Mouse (Mus musculus): Measurements from ENCODE around the gene Myo1f.

Myo1f gene

DNA sequence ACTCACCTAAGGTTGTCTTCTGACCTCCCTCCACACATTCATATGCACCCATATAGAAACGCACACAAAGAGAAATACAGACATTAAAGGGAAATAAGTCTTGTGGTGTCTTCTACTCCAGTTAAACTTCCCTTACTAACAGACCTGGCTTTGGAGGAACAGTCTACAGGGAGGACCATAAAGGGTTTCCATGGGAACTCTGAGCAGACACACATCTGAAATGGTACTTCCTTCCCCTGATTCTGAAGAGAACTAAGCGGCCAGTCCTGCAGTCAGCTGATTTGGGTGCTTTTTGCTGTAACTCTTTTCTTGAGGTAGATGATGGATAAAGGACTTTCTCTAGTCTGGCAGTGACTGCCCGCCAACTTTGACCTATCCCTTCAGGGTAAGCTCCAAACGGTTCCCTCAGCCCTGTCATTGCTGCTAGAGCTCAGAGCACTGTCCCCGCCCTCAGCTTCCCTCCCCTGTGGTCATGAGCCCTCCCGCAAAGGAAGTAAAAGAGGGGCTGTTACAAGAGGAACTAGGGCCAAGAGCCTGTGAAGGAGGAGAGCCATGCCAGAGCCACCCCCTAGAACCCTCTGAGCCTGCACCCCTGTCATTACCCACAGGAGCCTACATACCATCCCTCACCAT is at the start of gene Myo1f:
Gene Myo1f, plus strand, starts transcription at position 485 of the 633 bp plus-strand sequence.
- no peak for DNase-seq (ENCODE audit: low read depth, low spot score)

DNA sequence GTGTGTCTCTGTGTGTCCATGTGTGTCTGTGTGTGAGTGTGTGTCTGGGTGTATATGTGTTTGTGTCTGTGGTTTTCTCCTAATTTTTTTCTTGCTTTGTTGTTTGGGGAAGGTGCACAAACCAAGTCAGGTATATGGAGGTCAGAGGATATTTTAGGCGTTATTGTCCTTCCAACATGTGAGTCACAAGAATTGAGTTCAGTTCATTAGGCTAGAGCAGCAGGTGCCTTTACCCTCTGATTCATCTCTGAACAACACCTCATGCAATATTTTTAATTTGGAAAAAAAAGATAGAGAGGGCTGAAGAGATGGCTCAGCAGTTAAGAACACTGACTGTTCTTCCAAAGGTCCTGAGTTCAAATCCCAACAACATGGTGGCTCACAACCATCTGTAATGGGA is 47.1 kb upstream of the Myo1f start:
- no peak for DNase-seq (ENCODE audit: low read depth, low spot score)

DNA sequence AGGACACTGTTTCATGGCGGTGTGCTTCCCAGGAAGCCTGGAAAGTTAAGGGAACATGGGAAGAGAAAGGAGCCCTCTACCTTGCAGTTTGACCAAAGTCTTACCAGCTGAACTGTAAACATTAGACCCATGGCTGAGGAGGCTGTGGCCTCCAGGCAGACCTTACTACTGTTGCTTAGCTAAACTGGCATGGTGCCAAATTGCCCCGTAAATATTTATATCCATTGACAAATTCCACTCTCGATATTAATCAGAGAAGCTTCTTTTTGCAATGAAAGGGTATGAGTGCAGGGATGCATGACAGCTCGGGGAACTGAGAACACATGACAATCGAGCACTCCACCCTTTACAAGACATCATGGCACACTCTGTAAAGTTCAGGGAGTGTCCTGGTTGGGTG is 45.3 kb upstream of the Myo1f start:
- DNase-seq (ENCODE audit: low read depth, low spot score) = no peak

DNA sequence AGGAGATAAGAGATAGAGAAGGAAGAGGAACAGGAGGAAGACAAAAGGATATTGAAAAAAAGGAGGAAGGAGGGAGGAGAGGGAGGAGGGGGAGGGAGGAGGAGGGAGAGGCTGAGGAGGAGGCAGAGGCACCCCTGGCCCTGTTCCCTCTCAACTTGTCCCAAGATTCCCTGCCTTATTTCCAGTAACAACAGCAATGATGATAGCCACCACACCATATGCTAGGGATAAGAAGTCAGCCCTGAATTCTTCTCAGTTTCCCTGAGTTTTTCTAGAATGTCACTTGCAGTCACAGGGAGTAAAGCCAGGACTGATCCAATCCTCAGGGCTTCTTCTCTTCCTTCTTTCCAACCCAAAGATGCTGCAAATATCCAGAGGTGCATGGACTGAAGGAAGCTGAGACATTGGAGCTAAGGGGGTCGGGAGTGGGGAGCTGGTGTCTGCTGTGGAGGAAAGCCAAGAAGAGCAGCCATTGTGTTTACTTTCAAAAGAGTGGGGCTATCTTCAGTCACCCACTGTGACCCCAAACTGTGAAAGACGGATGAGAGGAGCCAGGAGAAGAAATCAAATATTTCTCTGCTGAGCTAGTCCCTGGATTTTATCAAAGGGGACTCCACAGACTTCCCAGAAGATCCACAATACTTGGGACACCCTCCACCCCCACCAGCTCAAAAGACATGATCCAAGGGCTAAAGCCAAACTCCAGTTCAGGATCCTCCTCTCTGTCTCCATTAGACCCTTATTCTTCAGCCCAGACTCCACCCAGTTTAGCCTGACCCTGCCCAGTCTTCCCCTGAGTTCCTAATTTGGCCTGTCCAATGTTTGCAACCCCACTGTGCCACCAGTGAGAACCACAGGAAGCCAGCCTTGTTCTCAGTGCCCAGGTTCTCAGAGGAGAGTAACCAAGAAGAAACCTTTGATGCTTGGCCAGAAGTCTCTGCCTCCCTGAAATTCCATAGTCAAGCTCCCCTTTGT is 42.8 kb upstream of the Myo1f start:
- DNase-seq (ENCODE audit: low read depth, low spot score) = no peak

DNA sequence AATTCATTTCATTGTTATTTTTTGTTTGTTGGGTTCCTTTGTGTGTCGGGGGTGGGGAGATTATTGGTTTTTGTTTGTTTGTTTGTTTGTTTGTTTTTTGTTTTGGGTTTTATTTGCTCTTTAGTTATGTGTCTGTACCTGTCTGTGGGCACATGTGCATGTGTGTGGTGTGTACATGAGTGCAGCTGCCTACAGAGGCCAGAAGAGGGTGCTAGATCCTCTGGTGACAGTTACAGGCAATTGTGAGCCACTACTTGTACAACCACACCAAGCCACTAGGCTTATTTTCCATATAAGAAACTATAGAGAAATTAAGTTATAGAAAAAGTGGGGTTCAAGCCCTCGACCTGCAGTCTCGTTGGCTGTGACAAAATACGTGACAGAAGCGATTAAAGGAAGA is 41.6 kb upstream of the Myo1f start:
- DNase-seq (ENCODE audit: low read depth, low spot score) = no peak

DNA sequence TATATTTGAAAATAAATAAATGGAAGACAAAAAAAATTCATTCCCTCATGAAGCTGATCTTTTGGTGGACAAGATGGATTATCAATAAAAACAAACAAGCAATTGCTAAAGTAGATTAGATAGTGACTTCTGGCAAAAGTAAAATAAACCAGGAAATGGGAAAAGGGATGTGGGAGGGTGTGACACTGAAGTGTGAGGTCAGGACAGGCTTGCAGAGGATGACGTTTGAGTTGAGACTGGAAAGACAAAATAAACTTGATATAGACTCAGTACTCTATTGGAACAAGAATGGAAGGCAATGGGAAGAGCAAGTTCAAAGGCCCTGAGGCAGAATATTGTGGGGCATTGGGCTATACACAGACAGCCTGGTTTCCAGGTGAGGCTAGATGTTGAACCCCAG is 35.1 kb upstream of the Myo1f start:
- DNase-seq (ENCODE audit: low read depth, low spot score) = no peak

DNA sequence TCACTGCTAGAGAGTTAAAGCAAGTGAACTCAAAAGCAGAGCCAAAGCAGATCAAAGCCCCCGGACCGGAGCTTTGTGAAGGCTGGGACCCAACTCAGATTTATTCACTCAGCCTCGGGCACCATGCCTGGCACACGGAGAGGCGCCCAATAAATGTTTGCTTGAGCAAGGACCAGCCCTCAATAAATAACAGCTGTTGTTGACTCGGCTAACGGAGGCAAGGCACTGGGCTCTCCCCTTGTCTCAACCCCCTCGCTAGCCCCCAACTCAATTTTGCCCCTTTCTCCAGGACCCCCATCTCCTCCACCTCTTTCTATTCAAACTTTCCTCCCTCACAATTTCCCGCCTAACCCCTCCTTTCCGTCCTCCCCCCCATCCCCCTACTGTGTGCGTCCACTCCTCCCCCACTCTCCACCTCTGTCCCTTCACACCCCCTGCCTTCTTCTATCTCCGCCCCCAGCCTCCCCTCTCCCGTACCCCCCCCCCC is 32.0 kb upstream of the Myo1f start:
- DNase-seq (ENCODE audit: low read depth, low spot score) = no peak

DNA sequence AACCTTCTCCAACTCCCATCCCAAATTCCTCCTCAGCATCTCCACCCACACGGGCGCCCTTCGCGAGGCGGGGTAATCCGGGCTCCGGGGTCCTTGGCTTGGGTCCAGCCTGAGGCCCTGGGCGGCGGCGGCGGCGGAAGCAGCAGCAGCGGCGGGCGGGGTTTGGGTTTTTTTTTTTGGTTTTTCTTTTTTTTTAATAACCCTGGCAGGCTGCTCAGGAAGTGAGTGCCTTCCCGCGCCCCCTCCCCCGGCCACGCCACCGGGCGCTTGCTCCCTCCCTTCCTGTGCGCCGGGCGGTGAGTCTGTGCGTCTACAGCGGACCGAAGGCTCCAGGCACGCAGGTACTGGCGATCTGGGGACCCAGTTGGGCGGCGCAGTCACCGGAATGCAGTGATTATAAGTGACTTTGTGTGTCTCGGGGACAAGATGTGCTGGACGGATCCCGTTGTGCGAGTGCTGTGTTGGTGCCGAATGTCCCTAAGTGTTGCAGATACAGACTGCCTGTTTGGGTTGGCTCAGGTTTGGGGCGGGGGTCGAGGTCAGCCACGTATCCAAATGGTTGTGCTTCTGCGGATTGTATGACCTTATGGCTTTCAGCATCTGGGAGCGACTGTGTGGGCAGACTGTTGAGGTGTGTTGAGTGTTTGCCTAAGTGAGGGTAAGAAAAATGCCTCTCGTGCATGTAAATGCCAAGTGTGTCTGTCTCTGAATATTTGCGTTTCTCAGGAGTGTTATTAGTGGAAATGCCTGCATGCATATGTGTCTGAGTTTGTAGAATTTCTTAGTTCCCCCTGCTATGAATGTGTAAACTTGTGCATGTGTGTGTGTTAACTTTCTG is 31.4 kb upstream of the Myo1f start, which contains the start of gene Adamts10:
Gene Adamts10, plus strand, starts transcription at position 287 of the 838 bp plus-strand sequence.
- peak; percentile 65 for DNase-seq (ENCODE audit: low read depth, low spot score)

DNA sequence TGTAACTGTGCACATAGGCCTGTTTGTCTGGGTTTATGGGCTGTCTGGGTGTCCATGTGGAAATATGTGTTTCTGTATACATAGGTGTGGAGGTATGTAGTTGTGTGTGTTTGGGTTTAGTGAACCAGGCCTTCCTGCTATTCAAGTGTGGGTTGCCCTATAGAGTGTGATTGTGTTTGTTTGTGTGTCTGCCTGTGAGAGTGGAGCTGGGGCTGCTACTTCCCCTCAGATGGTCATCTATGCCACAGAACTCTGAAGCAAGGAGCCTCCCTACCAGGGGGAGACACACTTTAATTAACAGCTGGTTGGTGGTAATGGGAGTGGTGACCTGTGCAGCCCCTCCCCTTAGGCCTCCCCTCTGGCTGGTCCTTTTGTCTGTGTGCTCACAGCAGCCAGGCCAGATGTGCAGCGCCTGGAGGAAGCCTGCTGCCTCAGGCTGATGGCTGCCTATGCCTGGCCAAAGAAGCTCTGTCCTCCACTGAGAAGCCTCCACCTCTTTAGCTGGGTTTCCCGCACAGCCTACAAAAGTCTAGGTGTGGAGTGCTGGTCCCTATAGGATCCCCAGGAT is 30.6 kb upstream of the Myo1f start:
- DNase-seq (ENCODE audit: low read depth, low spot score) = no peak

DNA sequence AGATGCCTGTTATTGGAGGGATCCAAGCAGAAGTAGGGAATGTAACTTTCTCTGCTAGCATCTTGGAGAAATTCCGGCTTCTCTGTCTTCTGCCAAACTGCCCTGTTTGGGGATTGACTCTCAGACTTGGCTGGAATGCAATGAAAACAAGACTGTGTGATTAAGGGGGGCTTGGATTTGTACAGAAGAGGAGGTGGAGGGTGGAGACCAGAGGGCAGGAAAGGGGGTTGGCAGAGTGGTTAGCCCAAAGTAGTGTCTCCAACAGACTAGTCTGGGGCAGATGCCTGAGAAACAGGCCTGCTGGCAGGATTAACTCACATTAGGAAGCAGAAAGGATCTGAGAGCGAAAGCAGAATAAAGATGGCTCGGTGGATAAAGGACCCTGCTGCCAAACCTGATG is 29.0 kb upstream of the Myo1f start:
- no peak for DNase-seq (ENCODE audit: low read depth, low spot score)

DNA sequence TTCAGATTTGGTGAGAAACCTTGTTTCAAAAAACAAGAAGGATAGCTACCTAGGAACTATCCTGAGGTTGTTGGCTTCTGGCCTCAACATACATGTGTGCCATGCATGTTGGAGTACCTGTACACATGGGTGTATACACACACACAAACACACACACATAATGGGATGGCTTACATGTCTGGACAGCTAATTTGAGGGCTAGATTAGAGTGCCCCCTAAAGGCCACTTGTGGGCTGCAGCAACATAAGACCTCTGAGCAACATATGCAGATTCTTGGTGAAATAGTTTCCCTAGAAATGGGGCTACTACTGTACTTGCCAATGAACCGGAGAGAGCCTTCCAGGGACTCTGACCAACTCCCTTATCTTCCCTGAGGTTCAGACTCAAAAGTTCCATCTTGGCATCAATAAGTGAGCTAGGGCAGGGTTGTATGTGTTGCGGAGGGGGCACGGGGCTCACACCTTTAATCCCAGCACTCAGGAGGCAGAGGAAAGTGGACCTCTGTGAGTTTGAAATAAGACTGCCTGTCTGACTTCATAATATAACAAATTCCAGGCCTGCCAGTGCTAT is 16.3 kb upstream of the Myo1f start:
- no peak for DNase-seq (ENCODE audit: low read depth, low spot score)

DNA sequence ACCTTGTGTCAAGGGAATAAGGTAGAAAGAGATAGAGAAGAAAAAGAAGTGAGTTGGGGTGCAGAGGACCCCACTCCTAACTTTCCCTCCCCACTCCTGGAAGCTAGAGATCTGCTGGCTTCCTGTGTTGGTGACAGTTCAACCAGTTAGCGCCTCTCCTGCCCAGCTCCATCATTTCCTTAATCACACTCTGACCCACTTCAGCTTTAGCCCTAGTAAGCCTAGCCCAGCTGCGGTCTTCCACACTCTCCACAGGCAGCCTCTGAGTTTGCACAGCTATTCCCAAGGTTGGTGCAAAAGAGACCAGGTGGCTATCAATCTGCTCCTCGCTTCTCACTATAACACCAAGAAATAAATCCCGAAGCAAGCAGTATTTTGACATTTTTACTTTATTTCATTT is 15.6 kb upstream of the Myo1f start:
- DNase-seq (ENCODE audit: low read depth, low spot score) = no peak

DNA sequence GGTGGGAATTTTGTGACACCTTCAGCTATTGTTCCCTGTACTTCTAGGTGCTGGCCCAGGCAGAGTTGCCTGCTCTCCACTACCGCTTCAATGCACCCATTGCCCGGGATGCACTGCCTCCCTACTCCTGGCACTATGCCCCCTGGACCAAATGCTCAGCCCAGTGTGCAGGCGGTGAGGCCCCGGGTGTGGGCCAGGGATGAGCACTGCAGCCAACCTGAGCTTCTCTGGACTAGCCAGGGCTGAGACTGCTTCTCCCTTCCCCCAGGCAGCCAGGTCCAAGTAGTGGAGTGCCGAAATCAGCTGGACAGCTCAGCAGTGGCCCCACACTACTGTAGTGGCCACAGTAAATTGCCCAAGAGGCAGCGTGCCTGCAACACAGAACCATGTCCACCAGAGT is 6.3 kb upstream of the Myo1f start:
- DNase-seq (ENCODE audit: low read depth, low spot score) = no peak

DNA sequence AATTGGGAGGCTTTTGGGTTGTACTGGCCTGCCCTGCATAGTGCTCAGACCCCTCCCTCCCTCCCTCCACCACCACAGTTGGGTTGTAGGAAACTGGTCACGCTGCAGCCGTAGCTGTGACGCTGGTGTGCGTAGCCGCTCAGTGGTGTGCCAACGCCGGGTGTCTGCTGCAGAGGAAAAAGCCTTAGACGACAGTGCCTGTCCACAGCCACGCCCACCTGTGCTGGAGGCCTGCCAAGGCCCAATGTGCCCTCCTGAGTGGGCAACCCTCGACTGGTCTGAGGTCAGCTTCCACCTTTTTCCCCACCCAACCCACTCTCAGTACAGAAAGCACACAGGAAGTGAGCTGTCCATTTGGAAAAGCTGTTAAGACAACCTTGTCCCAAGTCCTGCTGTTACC is 5.1 kb upstream of the Myo1f start:
- DNase-seq (ENCODE audit: low read depth, low spot score) = no peak

DNA sequence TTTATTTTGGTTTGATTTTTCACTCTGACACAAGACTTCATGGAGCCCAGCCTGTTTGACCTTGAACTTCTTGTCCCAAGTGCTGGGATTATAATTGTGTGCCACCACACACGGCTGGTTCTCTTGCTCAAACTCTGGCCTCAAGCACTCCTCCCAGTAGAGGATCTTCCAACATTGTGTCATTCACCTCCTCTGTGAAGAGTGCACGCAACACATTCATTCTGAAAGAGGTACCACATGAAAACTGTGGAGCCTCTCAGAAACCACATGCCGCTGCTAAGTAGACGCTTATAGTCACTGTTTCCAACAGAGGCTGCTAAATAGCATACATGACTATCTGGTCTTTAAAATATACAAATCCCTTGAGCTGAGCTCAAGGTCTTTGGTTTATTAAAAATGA is 3.4 kb upstream of the Myo1f start:
- no peak for DNase-seq (ENCODE audit: low read depth, low spot score)

DNA sequence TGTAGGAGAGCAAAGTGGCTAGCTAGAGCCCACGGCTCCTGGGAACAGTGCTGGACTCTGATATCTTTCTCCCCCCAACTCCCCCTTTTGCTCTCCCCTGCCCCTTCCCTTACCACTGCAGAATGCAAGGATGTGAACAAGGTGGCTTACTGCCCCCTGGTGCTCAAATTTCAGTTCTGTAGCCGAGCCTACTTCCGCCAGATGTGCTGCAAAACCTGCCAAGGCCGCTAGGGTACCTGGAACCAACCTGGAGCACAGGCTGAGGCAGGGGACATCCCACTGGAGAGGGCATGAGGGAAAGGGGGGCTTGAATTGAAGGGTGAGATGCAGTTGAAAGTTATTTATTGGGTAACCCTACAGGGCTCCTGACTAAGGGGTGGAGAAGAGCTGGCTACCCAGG is 2.5 kb upstream of the Myo1f start:
- peak; percentile 42 for DNase-seq (ENCODE audit: low read depth, low spot score)

DNA sequence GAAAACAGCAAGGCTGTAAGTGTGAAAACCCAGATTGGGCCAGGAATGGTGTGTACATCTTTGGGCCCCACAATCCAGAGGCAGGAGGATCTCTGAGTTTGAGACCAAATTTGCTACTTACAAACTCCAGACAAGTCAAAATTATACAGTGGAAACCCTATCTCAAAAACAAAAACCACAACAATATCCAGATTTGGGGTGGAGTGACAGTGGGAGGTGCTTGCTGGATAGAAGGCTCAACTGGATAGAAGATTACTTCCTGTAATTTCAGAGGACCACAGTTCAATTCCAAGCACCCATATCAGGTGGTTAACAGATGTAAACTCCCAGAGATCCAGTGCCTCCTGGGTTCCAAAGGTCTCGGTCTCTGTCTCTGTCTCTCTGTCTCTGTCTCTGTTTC is 971 bp upstream of the Myo1f start:
- no peak for DNase-seq (ENCODE audit: low read depth, low spot score)

DNA sequence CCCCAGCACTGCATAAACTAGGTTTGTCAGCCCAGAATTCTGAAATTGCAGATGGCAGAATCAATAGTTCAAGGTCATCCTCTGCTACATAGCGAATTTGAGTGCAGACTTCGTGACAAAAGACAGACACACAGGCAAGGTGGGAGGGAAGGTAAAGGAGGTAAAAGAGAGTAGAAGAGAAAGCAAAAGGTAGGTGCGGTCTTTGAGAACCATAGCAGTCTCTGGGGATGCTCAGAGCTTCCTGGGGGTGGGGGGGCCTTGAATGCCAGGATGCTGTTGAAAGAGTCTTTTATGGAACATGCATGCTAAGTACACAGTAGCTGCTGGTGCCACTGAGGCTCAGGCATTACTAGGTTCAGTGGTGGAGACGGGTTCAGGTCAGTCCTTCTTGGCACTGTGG is 2.4 kb downstream of the Myo1f start:
- no peak for DNase-seq (ENCODE audit: low read depth, low spot score)

DNA sequence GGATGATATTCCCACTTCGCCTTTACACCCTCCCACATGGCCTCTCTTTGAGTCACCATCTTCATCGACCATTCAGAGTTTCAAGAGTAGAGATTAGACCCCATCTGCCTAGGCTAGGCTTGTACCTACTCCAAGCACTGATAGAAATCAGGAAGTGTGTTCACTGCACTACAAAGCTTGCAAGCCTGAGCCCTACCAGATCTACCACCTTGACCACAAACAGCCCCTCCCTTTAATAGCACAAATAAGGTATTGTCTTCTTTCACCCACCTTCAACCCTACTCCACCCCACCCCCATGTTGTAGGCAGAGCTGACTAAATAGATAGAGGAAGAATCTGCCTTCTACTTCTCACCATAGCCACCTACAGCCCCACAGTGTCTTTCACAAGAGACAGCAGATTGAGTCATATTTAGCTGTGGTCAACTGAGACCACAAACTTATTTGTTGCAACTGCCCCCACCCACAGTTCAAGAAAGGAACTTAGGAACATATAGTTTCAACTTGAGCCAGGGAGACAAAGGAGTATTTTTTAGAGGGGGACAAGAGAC is 8.1 kb downstream of the Myo1f start:
- no peak for DNase-seq (ENCODE audit: low read depth, low spot score)

DNA sequence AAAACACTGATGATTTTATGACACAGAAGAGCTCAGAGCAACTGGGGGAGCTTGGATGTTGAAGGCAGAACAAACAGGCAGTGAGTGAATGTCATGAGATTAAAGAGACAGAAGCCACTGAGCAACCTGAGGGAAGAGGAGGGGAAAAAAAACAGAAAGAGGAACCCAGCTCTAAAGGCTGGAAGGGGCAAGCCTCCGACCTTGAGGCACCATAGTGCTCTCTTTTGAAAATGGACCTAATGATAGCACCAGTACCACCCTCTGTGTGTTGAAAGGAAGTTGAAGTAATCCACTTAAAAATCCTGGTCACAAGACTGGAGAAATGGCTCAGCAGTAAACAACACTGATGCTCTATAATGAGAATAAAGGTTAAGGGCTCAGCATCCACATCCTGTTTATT is 9.1 kb downstream of the Myo1f start:
- no peak for DNase-seq (ENCODE audit: low read depth, low spot score)

DNA sequence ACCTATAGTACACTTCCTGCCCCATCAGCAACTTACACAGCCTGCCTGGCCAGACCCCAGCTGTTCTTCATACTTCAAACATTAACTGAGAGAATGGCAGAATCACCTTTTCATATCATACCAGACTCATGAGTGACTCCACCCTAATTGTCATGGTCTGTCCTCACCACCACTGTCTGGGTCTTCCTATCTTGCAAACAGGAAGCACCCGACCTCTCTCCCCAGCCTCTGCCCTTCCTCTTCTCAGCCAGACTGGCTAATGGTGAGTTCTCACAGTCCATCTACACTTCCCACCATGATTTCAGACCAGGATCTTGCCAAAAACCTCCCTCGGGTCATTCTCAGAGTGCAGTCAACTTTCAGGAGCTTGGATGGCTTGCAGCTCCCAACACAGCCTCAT is 10.7 kb downstream of the Myo1f start:
- DNase-seq (ENCODE audit: low read depth, low spot score) = no peak

Data from embryo, embryonic 11.5 days (tissue).